Mouse (Mus musculus): ENCODE data around the gene Krt42.
"Not testable (repeated sequence)": the region's sequence is repeated elsewhere in the genome, so short reads cannot be mapped to it uniquely, and the experiment has no call there.

The Krt42 gene

GRCm38 (mm10) chr11:100281596-100282544 lies 12.2 kb upstream of the Krt42 start:
- in situ Hi-C loops (cut with MboI; ENCODE audit: low sequenced_read_pairs): loop anchor here (25.0 kb wide), 1 partner anchor 95 kb away; the partner anchor contains the start of gene Krt9

GRCm38 (mm10) chr11:100278759-100279158 lies 9.1 kb upstream of the Krt42 start:
- in situ Hi-C loops (cut with MboI; ENCODE audit: low sequenced_read_pairs): loop anchor here (25.0 kb wide), 1 partner anchor 91 kb away; the partner anchor contains the start of gene Krt9

- in situ Hi-C loops (cut with MboI; ENCODE audit: low sequenced_read_pairs): loop anchor here (25.0 kb wide), 1 partner anchor 91 kb away; the partner anchor contains the start of gene Krt9
Observed at GRCm38 (mm10) chr11:100277726-100278480, 8.2 kb upstream of the Krt42 start.

GRCm38 (mm10) chr11:100275466-100275865 lies 5.8 kb upstream of the Krt42 start:
- in situ Hi-C loops (cut with MboI; ENCODE audit: low sequenced_read_pairs): loop anchor here (25.0 kb wide), 1 partner anchor 88 kb away; the partner anchor contains the start of gene Krt9

GRCm38 (mm10) chr11:100274719-100275118 lies 5.0 kb upstream of the Krt42 start:
- in situ Hi-C loops (cut with MboI; ENCODE audit: low sequenced_read_pairs): loop anchor here (25.0 kb wide), 1 partner anchor 87 kb away; the partner anchor contains the start of gene Krt9

- in situ Hi-C loops (cut with MboI; ENCODE audit: low sequenced_read_pairs): no loop called here
Observed at GRCm38 (mm10) chr11:100271878-100272277, 2.2 kb upstream of the Krt42 start.

- in situ Hi-C loops (cut with MboI; ENCODE audit: low sequenced_read_pairs): no loop called here
Observed at GRCm38 (mm10) chr11:100262058-100262980, 7.4 kb downstream of the Krt42 start.

- in situ Hi-C loops (cut with MboI; ENCODE audit: low sequenced_read_pairs): no loop called here
Observed at GRCm38 (mm10) chr11:100261235-100261605, 8.5 kb downstream of the Krt42 start.

- in situ Hi-C loops (cut with MboI; ENCODE audit: low sequenced_read_pairs): no loop called here
Observed at GRCm38 (mm10) chr11:100260514-100261234, 9.0 kb downstream of the Krt42 start, which contains the start of gene Krt17. Gene Krt17 (minus strand): TSS chr11:100261029.

GRCm38 (mm10) chr11:100259079-100259478 lies 10.6 kb downstream of the Krt42 start:
- in situ Hi-C loops (cut with MboI; ENCODE audit: low sequenced_read_pairs): no loop called here

GRCm38 (mm10) chr11:100257967-100258366 lies 11.7 kb downstream of the Krt42 start:
- in situ Hi-C loops (cut with MboI; ENCODE audit: low sequenced_read_pairs): no loop called here

GRCm38 (mm10) chr11:100255514-100255913 lies 14.2 kb downstream of the Krt42 start:
- in situ Hi-C loops (cut with MboI; ENCODE audit: low sequenced_read_pairs): no loop called here

GRCm38 (mm10) chr11:100254360-100255090 lies 15.1 kb downstream of the Krt42 start:
- in situ Hi-C loops (cut with MboI; ENCODE audit: low sequenced_read_pairs): no loop called here

GRCm38 (mm10) chr11:100248852-100249465 lies 20.7 kb downstream of the Krt42 start, which contains the start of gene Krt16:
Gene Krt16 (minus strand): TSS chr11:100248902.
- in situ Hi-C loops (cut with MboI; ENCODE audit: low sequenced_read_pairs): no loop called here

GRCm38 (mm10) chr11:100246471-100246870 lies 23.2 kb downstream of the Krt42 start:
- in situ Hi-C loops (cut with MboI; ENCODE audit: low sequenced_read_pairs): not testable (repeated sequence)

- in situ Hi-C loops (cut with MboI; ENCODE audit: low sequenced_read_pairs): not testable (repeated sequence)
Observed at GRCm38 (mm10) chr11:100240272-100240671, 29.4 kb downstream of the Krt42 start.

- in situ Hi-C loops (cut with MboI; ENCODE audit: low sequenced_read_pairs): no loop called here
Observed at GRCm38 (mm10) chr11:100221741-100222140, 47.9 kb downstream of the Krt42 start.

GRCm38 (mm10) chr11:100219304-100219703 lies 50.4 kb downstream of the Krt42 start:
- in situ Hi-C loops (cut with MboI; ENCODE audit: low sequenced_read_pairs): no loop called here
